Mouse (Mus musculus): ENCODE data around the gene Dek. TPM values are rescaled to one million over a fixed set of nuclear protein-coding genes. Genes with fewer than 3 reads are reported as not detected.
A peak's percentile ranks its signal among the peaks of the same experiment; 100 is the strongest.

Dek gene
- polyA plus RNA-seq, 1 experiment from 2014 or later, result 345 TPM

DNA sequence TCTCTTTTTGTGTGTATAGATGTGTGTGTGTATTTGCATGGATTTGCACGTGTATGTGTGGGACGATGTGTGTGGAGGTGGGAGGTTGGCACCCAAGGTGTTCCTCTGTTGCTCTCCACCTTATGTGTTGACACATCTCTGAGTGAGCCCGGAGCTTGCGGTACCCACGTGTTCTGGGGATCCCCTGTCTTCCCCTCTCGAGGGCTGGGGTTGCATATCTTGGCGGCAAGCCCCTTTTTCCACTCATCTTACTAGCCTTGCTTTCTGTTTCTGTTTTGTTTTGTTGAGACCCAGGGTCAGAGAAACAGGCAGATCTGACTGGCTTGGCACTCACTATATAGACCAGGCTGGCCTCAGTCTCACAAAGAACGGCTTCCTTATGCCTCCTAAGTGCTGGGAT is 27.1 kb upstream of the Dek start:
- H3K9ac ChIP-seq, result no peak overlapping the region
- peaks cover 8% of the 10 kb centered on the region; the same call in 1 of the 2 replicates for H3K4me1 ChIP-seq
- no peaks in the 10 kb centered on the region for H3K36me3 ChIP-seq
- H3K27ac ChIP-seq, result no peak overlapping the region
- no peak for ATAC-seq (ENCODE audit: low FRiP score, low read depth)
- no peak overlapping the region for H3K4me2 ChIP-seq (replicated peaks)
- WGBS, result 85% methylated on average over 8 of the region's 8 CpGs
- no peaks in the 10 kb centered on the region for H3K9me3 ChIP-seq
- H3K27me3 ChIP-seq, result no peaks in the 10 kb centered on the region
- no peak overlapping the region for H3K4me3 ChIP-seq

- Histone ChIP-seq H3K4me2 (replicated peaks) (no peak overlapping the region), H3K9ac (no peak overlapping the region)
- WGBS, result 73% methylated on average over 4 of the region's 4 CpGs
Observed at GRCm38 (mm10) chr13:47129090-47129489, 23.1 kb upstream of the Dek start.

DNA sequence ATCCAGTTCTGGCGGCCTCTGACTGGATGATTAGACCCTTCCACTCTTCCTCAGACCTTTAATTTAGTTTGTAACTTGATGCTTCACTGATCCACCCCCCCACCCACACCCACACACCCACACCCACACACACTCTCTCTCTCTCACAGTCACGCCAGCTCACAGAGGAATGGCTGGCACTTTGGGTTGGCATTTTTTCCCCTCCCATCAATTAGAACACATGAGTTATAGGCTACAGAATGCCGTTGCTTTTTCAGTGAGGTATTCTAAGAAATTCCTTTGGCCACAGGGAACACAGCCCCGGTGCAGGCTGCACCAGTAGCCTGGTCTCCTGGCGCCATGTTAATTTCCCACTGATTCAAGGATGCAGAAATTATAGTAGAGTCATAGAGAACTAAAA is 19.6 kb upstream of the Dek start:
- H3K4me2 ChIP-seq (replicated peaks), result no peak overlapping the region
- no peak overlapping the region for H3K9ac ChIP-seq
- WGBS, result 50% methylated on average over 5 of the region's 5 CpGs
- ATAC-seq (ENCODE audit: low FRiP score, low read depth), result no peak
- H3K27me3 ChIP-seq, result peaks cover 37% of the 10 kb centered on the region
- no peak overlapping the region for H3K4me3 ChIP-seq
- H3K9me3 ChIP-seq, result no peaks in the 10 kb centered on the region
- H3K27ac ChIP-seq, result no peak overlapping the region
- H3K36me3 ChIP-seq, result no peaks in the 10 kb centered on the region
- peaks cover 18% of the 10 kb centered on the region for H3K4me1 ChIP-seq

More at GRCm38 (mm10) chr13:47129090-47129489, 23.1 kb upstream of the Dek start:
- Histone ChIP-seq H3K36me3 (no peaks in the 10 kb centered on the region), H3K9me3 (no peaks in the 10 kb centered on the region), H3K4me1 (peaks cover 12% of the 10 kb centered on the region), H3K4me3 (no peak overlapping the region), H3K27me3 (peaks cover 5% of the 10 kb centered on the region; the same call in 1 of the 2 replicates), H3K27ac (no peak overlapping the region)
- no peak for ATAC-seq (ENCODE audit: low FRiP score, low read depth)

- ATAC-seq (ENCODE audit: low FRiP score, low read depth), result no peak
- Histone ChIP-seq H3K4me2 (replicated peaks) (no peak overlapping the region), H3K27ac (no peak overlapping the region)
Observed at GRCm38 (mm10) chr13:47124986-47125385, 19.0 kb upstream of the Dek start.

GRCm38 (mm10) chr13:47124449-47124848 is 18.4 kb upstream of the Dek start:
- Histone ChIP-seq H3K36me3 (no peaks in the 10 kb centered on the region), H3K4me1 (peaks cover 18% of the 10 kb centered on the region), H3K4me3 (no peak overlapping the region), H3K4me2 (replicated peaks) (no peak overlapping the region), H3K9me3 (no peaks in the 10 kb centered on the region), H3K27me3 (peaks cover 37% of the 10 kb centered on the region), H3K9ac (no peak overlapping the region), H3K27ac (no peak overlapping the region)
- ATAC-seq (ENCODE audit: low FRiP score, low read depth), result no peak
- WGBS, result 46% methylated on average over 3 of the region's 3 CpGs

More at GRCm38 (mm10) chr13:47124986-47125385, 19.0 kb upstream of the Dek start:
- Histone ChIP-seq H3K36me3 (no peaks in the 10 kb centered on the region), H3K9me3 (no peaks in the 10 kb centered on the region), H3K9ac (no peak overlapping the region), H3K4me3 (no peak overlapping the region), H3K4me1 (peaks cover 18% of the 10 kb centered on the region), H3K27me3 (peaks cover 37% of the 10 kb centered on the region)
- 72% methylated on average over 6 of the region's 6 CpGs for WGBS

GRCm38 (mm10) chr13:47122537-47123430 is 16.8 kb upstream of the Dek start, which contains the start of gene Rnf144b:
Gene Rnf144b (plus strand): TSS chr13:47122656.
- H3K4me1 ChIP-seq, result peaks cover 14% of the 10 kb centered on the region
- ATAC-seq (ENCODE audit: low FRiP score, low read depth), result 0 out of 2 replicates have a peak, but pooled peaks have one; percentile 24
- H3K36me3 ChIP-seq, result no peaks in the 10 kb centered on the region
- H3K9ac ChIP-seq, result peak within 1 kb of the TSS; percentile 72
- H3K9me3 ChIP-seq, result no peaks in the 10 kb centered on the region
- H3K27me3 ChIP-seq, result peaks cover 37% of the 10 kb centered on the region
- peak within 1 kb of the TSS; percentile 95 for H3K4me2 ChIP-seq (replicated peaks)
- H3K27ac ChIP-seq, result no peak within 1 kb of the TSS
- peak within 1 kb of the TSS; percentile 57 for H3K4me3 ChIP-seq
- 1% methylated on average over 55 of the region's 55 CpGs for WGBS

DNA sequence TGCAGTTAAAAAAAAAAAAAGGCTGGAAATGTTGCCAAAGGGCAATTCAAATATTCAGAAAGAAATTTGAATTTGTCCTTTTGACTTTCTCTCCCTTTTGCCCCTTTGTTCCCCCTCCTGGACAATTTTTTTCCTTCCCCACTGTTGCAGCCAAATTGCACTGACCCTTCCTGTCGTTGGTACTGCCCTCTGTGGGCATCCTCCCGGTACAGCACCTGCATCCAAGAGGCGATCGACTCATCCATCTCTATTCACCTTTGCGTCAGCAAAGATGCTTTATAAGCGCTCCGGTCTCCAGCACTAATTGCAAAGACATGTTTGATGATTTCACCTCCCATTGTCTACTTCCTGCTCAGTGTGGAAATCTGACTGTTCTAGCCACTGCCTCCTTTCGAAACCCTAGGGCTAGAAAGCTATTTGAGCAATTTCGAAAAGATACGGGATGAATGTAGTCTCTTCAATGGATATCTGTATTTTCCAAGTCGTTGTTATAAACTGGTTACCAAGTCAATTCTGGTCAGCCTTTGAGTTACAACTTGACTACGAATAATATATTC is 15.4 kb upstream of the Dek start:
- no peak for ATAC-seq (ENCODE audit: low FRiP score, low read depth)
- WGBS, result 43% methylated on average over 12 of the region's 12 CpGs
- Histone ChIP-seq H3K9ac (no peak overlapping the region), H3K27ac (no peak overlapping the region), H3K4me2 (replicated peaks) (peak overlapping the region; percentile 95; the same call in 1 of the 2 replicates), H3K27me3 (peaks cover 37% of the 10 kb centered on the region), H3K36me3 (no peaks in the 10 kb centered on the region), H3K9me3 (no peaks in the 10 kb centered on the region), H3K4me3 (no peak overlapping the region), H3K4me1 (peaks cover 14% of the 10 kb centered on the region)

GRCm38 (mm10) chr13:47116000-47116399 is 10.0 kb upstream of the Dek start:
- Histone ChIP-seq H3K9me3 (no peaks in the 10 kb centered on the region), H3K9ac (no peak overlapping the region), H3K4me3 (no peak overlapping the region), H3K27me3 (peaks cover 4% of the 10 kb centered on the region), H3K4me2 (replicated peaks) (no peak overlapping the region), H3K4me1 (no peaks in the 10 kb centered on the region), H3K27ac (no peak overlapping the region), H3K36me3 (no peaks in the 10 kb centered on the region)
- 84% methylated on average over 3 of the region's 3 CpGs for WGBS
- ATAC-seq (ENCODE audit: low FRiP score, low read depth), result no peak

- Histone ChIP-seq H3K9me3 (no peaks in the 10 kb centered on the region), H3K4me2 (replicated peaks) (no peak overlapping the region), H3K27me3 (no peaks in the 10 kb centered on the region), H3K36me3 (no peaks in the 10 kb centered on the region), H3K27ac (no peak overlapping the region), H3K4me1 (no peaks in the 10 kb centered on the region), H3K4me3 (no peak overlapping the region), H3K9ac (no peak overlapping the region)
- no peak for ATAC-seq (ENCODE audit: low FRiP score, low read depth)
- 69% methylated on average over 3 of the region's 3 CpGs for WGBS
Observed at GRCm38 (mm10) chr13:47112924-47113323, 6.9 kb upstream of the Dek start.

DNA sequence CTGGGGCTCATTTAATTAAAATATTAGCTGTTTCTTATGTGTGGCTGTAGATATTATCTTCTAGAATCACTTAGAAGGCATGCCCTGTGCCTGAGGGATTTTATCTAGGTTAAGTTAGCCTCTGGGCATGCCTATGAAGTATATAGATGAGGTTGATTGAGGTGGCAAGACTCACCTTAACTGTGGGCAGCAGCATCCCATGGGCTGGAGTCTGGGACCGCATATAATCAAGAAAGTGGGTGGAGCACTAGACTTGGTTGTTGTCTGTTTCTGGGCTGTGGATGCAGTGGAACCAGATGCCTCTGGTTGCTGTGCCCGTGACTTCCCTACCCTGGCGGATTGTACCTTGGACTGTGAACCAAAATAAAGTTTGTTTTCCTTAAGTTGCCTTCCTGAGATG is 6.1 kb upstream of the Dek start:
- Histone ChIP-seq H3K4me1 (peaks cover 3% of the 10 kb centered on the region), H3K4me3 (no peak overlapping the region), H3K9me3 (no peaks in the 10 kb centered on the region), H3K4me2 (replicated peaks) (no peak overlapping the region), H3K27me3 (no peaks in the 10 kb centered on the region), H3K36me3 (no peaks in the 10 kb centered on the region), H3K9ac (no peak overlapping the region), H3K27ac (no peak overlapping the region)
- 73% methylated on average over 3 of the region's 3 CpGs for WGBS
- no peak for ATAC-seq (ENCODE audit: low FRiP score, low read depth)

- H3K9ac ChIP-seq, result no peak overlapping the region
- H3K4me1 ChIP-seq, result peaks cover 6% of the 10 kb centered on the region
- no peak for ATAC-seq (ENCODE audit: low FRiP score, low read depth)
- no peaks in the 10 kb centered on the region for H3K9me3 ChIP-seq
- H3K4me3 ChIP-seq, result no peak overlapping the region
- no peak overlapping the region for H3K4me2 ChIP-seq (replicated peaks)
- no peaks in the 10 kb centered on the region for H3K27me3 ChIP-seq
- no peak overlapping the region for H3K27ac ChIP-seq
- no peaks in the 10 kb centered on the region for H3K36me3 ChIP-seq
- 69% methylated on average over 3 of the region's 3 CpGs for WGBS
Observed at GRCm38 (mm10) chr13:47111185-47111584, 5.2 kb upstream of the Dek start.

- peaks cover 8% of the 10 kb centered on the region for H3K4me1 ChIP-seq
- WGBS, result 76% methylated on average over 2 of the region's 2 CpGs
- H3K9ac ChIP-seq, result no peak overlapping the region
- no peaks in the 10 kb centered on the region for H3K27me3 ChIP-seq
- no peak overlapping the region for H3K27ac ChIP-seq
- no peaks in the 10 kb centered on the region for H3K36me3 ChIP-seq
- no peak overlapping the region for H3K4me3 ChIP-seq
- no peak overlapping the region for H3K4me2 ChIP-seq (replicated peaks)
- ATAC-seq (ENCODE audit: low FRiP score, low read depth), result no peak
- no peaks in the 10 kb centered on the region for H3K9me3 ChIP-seq
Observed at GRCm38 (mm10) chr13:47109239-47109638, 3.2 kb upstream of the Dek start.
